Mouse (Mus musculus) cerebellum, adult (tissue): ENCODE results near the gene Hdgfl2.
"Not testable (repeated sequence)": the region's sequence is repeated elsewhere in the genome, so short reads cannot be mapped to it uniquely, and the experiment has no call there.

ENCODE experiments used
- ATAC-seq: cut with Nextera tagmentation; 2 replicates; pipeline ENCODE4 v1.9.2; 2017; ENCODE audit warnings: mild to moderate bottlenecking, moderate library complexity, mixed read lengths; ENCODE audit not compliant: insufficient number of reproducible peaks, low FRiP score, low TSS enrichment

The Hdgfl2 gene

DNA sequence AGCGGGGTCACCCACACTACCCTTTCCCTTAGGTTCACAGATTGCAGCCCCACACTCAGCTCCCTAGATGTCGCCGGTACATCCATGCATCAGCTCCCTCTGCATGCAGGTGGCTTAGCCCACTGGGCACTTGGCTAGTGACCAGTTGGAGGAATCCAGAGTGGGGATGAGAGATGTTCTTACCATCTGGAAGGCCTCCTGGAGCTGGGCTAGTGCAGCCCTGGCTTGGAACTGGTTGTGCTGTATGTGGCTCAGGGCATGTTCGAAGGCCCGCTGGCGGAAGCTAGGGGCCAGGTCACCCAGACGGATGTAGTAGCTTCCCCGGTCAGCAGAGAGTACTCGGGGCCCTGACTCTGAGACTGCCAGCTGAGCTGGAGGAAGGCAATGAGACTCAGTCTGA, 23.5 kb downstream of the Hdgfl2 start:
- no peak for ATAC-seq

DNA sequence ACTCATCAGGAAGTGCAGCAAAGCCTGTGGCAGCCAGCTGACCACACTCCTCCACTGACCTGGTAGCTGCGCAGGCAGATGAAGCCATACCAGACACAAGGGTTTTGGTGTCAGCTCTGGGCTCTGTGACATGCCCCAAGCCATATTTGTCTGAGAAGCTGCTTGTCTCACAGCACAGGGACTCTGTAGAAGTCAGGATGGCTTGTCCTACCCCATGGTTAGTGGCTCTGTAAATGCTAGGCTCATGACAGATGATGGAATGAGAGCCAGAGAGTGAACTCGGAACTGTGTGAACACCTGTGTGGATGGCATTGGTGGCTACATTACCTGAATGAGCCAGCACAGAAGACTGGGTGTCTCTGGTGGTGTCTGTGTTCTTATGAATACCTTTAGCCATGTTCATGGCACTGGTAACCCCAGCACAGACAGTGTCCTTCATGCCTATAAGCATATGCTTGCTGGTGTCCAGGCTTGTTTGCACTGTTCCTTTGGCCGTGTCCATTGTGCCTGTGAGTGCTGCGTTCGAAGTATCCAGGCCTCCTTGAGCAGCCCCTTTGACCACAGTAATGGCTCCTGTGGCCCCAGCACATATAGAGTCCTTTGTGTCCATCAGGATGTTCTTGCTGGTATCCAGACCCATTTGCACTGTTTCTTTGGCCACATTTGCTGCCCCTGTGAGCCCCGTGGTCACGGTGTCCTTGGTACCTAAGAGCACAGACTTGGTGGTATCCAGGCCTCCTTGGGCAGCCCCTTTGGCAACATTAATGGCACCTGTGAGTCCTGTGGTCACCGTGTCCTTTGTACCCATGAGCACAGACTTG, 24.2 kb downstream of the Hdgfl2 start:
- ATAC-seq = no peak

DNA sequence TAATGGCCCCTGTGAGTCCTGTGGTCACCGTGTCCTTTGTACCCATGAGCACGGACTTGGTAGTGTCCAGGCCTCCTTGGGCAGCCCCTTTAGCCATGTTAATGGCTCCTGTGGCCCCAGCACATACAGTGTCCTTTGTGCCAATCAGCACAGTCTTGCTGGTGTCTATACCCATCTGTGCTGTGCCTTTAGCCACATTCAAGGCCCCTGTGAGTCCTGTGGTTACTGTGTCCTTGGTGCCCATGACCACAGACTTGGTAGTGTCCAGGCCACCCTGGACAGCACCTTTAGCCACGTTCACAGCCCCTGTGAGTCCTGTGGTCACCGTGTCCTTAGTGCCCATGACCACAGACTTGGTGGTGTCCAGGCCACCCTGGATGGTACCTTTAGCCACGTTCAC, 25.4 kb downstream of the Hdgfl2 start:
- ATAC-seq = not testable (repeated sequence)

DNA sequence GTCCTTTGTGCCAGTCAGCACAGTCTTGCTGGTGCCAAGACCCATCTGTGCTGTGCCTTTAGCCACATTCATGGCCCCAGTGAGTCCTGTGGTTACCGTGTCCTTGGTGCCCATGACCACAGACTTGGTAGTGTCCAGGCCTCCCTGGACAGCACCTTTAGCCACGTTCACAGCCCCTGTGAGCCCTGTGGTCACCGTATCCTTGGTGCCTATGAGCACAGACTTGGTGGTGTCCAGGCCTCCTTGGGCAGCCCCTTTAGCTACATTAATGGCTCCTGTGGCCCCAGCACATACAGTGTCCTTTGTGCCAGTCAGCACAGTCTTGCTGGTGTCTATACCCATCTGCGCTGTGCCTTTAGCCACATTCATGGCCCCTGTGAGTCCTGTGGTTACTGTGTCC, 27.0 kb downstream of the Hdgfl2 start:
- ATAC-seq = not testable (repeated sequence)

DNA sequence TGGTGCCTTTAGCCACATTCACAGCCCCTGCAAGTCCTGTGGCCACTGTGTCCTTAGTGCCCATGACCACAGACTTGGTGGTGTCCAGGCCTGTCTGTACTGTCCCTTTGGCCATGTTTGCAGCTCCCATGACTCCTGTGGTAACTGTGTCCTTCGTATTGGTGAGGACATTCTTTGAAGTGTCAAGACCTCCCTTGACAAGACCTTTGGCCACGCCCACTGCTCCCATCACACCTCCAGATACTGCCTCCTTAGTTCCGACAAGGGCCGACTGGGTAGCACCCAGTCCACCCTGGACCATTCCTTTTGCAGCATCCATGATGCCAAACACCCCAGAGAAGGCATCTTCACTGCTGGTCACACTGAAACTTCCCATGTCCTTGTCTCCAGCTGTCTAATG, 27.5 kb downstream of the Hdgfl2 start:
- ATAC-seq = no peak

DNA sequence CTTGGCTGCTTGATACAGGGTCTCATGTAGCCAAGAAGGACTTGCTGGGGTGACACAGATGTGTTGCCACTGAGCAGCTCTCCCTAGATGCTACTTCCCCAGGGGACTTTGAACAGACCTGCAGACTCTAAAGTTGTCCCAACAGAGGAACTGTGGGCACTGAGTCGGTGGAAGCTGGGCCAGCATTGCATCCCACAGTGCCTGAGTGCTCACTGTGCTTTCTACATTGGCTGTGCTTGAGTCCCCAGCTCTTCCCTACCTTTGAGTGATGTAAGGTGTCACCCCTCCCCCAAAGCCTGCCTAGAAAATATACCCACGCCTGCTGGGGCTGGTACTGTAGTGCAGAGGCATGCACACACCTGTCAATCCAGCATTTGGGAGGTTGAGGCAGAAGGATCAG, 28.3 kb downstream of the Hdgfl2 start:
- no peak for ATAC-seq

DNA sequence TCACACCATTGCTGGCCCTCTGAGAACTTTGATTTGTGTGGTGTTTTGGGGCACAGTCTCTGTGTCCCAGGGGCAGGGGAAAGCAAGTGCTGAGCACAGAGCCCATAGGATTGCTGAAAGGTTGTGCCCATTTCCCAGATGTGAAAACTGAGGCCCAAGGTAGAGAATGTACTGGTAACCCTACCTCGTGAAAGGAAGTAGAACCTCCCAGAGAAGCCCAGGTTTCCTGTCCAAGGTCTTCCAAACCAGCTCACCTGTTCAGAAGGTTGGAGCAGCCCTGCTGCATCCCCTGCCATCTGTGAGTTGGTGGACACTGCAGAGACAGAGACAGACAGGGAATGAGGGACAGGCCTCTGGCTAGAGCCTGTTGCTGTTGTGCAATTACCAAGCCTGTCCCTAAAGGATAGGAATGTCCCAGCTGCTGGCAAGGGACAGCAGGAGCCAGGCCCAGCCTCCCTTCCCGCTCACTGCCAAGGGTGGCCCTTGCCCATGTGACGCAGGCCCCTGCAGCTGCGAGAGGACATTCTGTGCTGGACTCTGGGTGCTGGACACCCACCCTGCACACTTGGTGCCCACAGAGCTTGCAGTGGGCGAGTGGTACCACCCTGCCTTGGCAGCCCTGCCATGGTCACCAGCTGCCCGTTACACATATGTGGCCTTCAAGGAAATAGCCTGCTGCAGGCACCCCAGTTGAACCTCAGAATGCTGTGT, 29.1 kb downstream of the Hdgfl2 start:
- peak; percentile 20; the same call in 1 of the 2 replicates for ATAC-seq

DNA sequence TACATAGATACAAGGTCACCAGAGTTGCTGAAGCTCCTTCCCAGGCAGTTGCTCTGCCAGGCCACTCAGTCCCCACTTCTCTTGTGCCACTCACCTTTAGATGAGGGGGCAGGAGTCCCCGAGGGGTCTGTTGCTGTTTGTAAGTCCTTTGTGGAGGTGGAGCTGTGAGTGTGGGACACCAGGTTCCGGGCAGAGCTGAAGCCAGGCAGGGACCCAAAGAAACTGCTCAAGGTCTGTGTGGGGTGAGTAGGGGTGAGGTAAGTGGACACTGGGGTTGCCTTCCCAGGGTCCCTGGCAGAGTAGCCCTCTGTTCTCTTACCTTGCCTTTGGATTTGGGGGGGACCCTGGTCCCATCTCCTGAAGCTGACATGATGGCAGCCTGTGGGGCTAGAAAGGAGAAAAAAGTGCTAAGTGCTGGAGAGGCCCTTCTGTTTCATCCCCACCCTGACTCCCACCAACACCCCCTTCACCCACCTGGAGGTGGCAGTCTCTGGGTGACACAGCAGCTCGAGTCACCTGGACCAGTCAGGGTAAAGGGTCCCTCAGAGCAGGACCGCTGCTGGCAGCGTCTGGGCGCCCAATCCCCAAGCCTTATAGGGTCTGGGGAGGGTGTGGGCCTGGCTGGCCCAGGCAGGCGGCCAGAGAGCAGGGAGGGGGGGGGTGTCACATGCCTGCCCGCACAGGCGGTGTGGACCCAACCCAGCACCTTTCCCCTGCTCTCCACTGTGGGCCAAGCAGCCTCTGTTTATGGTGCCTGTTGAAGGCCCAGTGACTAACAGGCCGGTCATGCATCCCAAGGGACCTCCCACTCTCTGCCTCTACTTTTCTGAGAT, 30.0 kb downstream of the Hdgfl2 start, which contains the start of gene Plin4:
TSS of gene Plin4 (minus strand) at position 585 of the 833 bp plus-strand sequence.
- no peak for ATAC-seq

DNA sequence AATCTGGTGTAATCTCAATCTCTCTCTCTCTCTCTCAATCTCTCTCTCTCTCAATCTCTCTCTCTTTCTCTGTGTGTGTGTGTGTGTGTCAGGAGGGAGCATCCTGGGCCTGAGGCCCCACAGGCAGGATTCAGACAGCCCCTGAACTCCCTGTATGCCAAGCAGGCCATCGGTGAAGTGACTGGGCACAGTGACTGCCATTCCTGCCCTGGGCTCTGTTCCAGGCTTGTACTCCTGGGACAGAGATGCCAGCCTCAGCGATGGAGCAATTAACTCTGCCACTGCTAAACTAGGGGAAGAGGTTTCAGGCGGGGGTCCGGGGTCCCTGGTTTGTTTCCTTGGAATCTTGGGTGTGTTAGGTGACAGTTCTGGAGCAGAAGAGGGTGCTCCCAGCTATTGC, 31.1 kb downstream of the Hdgfl2 start:
- ATAC-seq = no peak

DNA sequence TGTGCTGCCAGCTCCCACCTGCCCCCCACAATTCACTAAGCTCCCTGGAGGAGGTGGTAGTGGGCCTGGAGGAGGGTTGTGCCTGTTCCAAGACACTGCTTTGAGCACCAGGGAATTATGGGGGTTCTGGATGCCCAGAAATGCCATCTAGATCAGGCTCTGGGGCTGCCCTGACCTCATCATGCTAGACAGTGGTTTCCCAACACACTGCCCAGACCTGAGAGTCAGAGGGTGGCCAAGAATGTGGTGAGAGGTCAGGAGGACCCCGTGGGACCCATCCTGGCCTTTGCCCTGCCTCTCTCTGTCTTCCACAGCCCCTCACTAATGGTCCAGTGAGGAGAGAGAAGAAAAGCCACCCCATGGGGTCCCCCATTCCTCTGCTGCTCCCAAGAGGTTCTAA, 31.6 kb downstream of the Hdgfl2 start:
- ATAC-seq = no peak

DNA sequence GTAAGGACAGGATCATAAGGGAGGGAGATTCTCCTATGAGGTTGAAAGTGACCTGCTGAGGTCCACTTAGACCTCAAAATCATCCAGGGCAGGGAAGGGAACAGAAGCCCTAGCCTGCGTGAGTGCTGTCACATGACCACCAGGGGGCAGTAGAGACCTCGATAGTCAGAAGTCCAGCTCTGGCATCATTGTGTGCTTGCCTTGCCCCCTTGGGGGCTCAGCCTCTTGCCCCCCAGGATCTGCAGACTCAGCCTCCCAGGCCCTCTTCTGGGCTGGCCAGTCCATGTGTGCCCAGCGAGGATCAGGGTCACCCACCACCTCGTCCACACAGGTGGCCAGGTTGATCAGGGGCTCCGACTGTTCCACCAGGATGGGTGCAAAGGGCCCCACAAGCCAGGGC, 32.4 kb downstream of the Hdgfl2 start:
- peak; percentile 40; the same call in 1 of the 2 replicates for ATAC-seq

DNA sequence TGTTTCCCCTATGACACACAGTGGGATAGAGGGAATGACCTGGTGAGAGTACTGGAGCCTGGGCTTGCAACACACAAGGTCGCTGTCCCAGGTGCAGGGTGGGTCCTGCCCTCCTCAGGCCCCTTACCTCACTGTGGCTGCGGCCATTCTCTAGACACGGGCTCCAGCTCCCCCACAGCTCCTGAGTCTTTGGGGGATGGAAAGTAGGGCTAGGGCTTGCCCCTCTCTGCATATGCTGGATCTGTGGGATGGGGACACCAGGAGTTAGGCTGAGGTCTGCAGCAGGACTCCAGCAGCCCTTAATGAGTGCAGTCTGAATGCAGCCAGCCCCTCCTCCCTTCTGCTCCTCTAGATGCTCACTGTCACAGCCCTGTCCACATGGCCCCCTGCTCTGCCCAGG, 33.3 kb downstream of the Hdgfl2 start:
- no peak for ATAC-seq

DNA sequence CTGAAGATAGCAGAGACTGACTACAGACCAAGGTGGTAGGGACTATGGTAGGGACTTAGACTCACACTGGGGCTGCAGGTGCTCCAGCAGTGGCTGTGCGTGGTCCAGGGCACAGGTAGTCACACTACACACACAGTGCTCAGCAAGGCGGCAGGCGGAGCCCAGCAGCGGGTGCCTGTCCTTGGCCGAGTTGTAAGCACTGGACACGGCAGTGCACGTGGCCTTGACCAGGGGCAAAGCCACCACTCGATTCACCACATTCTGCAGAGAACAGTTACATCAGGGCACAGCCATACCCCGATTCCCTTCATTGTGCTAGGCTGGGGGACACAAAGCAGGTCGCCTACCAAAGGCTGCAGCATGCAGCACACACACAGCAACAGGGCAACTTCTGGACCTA, 36.8 kb downstream of the Hdgfl2 start:
- no peak for ATAC-seq

DNA sequence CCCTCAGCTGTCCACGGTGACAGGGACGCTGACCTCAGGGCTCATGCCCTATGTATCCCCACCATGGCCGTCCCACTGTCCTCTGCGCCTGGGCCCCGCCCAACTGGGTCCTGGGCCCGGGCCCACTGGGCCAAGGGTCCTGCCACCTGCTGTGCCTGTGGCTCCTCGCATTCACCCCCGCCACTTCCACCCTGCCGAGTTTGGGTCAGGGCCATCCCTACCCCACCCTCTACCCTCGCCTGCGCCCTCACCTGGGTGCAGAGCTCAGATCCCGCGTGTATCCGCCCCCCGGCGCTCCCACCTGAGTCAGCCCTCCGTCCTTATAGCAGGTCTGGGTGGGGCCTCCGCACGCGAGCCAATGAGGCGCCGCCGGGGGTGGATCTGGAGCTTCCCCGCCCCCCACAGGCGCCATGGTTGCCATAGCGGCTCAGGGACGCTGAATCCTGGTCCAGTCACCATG, 37.8 kb downstream of the Hdgfl2 start, which contains the start of gene Plin5:
TSS of gene Plin5 (minus strand) at position 346 of the 460 bp plus-strand sequence.
- ATAC-seq = no peak

DNA sequence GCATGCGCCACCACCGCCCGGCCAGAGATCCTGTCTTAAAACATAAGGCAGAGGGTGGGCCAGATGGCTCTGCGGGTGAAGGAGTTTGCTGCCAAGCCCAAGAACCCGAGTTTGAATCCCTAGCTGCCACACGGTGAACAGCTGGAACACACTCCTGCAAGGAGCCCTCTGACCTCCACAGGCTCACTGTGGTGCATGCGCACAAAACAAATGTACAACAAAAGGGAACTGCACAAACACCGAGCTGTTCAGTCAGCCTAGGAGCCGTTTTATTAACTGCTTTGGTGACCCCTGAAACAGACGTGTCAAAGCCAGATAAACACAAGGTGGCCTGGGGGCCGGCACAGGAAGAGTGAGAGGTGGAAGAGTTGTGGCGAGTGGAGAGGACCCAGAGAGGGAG, 40.0 kb downstream of the Hdgfl2 start:
- ATAC-seq = no peak

DNA sequence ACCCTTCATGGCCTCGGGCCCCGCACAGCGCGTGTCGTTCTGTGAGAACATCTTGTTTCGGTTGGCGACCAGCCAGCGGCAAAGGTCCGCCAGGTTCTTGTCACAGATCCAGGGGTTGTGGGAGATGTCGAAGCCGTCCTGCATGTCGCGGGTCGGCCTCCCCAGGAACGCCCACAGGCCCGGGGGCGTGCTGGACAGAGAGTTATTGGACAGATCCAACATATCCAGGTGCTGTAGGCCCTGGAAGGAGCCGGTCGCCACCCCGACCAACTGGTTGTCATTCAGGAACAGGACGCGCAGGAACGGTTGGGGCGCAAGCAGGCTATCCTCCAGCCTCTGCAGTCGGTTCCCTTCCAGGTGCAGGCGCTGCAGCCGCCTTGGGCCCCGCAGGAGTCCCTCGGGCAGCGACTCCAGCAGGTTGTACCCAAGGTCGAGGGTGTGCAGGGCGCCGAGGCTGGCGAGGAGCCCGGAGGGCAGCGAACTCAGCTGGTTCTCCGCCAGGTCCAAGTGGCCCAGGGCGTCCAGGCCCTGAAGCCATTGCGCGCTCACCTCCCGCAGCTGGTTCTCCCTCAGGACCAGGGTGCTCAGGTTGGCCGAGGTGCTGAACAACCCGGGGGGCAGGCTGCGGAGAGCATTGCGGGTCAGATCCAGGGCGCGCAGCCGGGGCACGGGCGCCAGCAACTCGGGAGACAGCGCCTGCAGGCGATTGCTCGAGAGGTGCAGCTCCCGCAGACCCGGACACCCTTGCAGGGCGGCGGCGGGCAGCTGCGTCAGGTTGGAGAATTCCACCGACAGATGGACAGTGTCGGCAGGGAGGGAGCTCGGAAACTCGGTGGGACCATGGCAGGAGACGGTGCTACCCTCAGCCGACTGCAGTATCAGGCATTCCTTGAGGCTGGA, 40.8 kb downstream of the Hdgfl2 start:
- ATAC-seq = peak; percentile 1; the same call in 1 of the 2 replicates

DNA sequence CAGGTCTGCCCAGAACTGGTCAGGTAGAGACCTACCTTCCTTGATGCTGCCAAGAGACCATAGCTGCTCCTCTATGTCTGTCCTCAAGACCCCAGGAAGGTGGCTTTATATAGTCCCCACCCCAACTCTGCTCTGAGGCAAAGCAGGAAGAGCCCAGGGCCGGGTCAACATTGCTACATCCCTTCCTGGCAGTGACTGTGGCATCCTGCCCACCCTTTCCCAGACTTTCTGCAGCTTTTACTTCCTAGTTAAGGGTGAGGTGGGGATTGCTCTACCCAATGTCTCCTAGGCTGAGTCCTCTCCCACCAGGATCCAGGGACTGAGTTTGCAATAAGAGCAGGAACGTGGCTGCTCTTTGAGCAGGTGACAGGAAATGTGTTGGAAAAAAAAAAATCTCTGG, 42.4 kb downstream of the Hdgfl2 start, which contains the start of gene Lrg1:
TSS of gene Lrg1 (minus strand) at position 176 of the 400 bp plus-strand sequence.
- ATAC-seq = no peak

DNA sequence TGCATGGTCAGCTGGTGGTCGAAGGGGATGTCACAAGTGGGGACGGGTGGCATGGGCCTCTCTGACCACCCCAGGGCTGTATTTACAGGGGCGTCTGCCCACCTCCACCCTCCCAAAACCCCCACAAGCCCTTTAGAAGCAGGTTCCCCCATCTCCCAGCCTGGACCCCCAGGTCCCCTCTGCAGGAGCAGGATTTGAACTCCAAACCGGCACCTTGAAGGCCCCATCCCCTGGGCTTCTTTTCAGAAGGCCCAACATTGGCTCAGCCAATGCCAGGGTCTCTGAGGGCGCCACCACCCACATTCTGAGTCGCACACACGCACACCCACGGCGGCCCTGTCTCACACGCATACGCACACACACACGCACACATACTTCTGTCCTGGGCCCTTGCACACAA, 43.7 kb downstream of the Hdgfl2 start:
- ATAC-seq = no peak

DNA sequence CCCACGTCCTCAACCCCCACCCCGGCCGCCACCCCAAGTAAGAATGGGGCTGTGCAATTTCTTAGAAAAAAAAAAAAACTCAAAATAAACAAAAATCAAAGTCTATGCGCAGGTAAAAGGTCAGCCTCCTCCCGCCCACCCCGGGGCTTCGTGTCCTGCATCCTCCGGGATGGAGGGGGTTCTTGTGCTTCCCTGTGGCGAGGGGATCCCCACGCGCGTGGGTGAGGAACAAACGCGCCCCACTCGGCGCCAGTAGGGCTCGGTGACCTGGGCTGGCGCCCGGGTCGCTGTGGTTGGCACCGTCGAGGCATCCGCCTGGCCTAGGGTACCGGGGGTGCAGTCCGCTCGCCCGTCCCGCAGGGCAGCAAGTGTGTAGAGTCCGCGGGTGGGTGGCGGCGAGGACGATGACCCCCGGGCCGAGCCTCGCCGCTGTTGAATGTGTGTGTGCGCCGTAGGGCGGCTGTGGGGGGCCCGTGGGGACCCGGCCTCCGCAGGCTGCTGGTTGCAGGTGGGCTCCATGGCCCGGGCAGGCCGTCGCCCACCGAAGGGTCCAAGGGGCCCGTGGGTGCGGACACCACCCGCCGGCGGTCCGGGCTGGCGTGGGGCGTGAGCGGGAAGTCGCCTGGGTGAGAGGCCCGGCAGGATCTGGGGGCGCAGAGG, 44.4 kb downstream of the Hdgfl2 start:
- ATAC-seq = no peak
